Mouse (Mus musculus) testis, adult 2 months (tissue): ENCODE results near the gene Abat. TPM values are rescaled to one million over a fixed set of nuclear protein-coding genes. Genes with fewer than 3 reads are reported as not detected.

Experiments used
- H3K27ac ChIP-seq: fragments of 200-500 bp; 2 replicates; pipeline ENCODE4 v1.5.1; 2012; ENCODE audit warnings: low read depth, low read length; ENCODE audit not compliant: control insufficient read depth, insufficient read depth
- H3K27me3 ChIP-seq: fragments of 200-500 bp; 2 replicates; pipeline ENCODE4 v1.6.1; 2012; ENCODE audit warnings: mild to moderate bottlenecking, low read length, moderate library complexity; ENCODE audit not compliant: control insufficient read depth, insufficient read depth
- H3K36me3 ChIP-seq: fragments of 200-500 bp; 2 replicates; pipeline ENCODE4 v1.6.1; 2012; ENCODE audit warnings: mild to moderate bottlenecking, low read length; ENCODE audit not compliant: control insufficient read depth, insufficient read depth
- H3K4me1 ChIP-seq: fragments of 200-500 bp; 2 replicates; pipeline ENCODE4 v1.6.1; 2012; ENCODE audit warnings: low read length; ENCODE audit not compliant: control insufficient read depth, insufficient read depth
- H3K4me3 ChIP-seq: fragments of 200-500 bp; 2 replicates; pipeline ENCODE4 v1.5.1; 2012; ENCODE audit warnings: low read depth, mild to moderate bottlenecking, low read length, moderate library complexity, mixed read lengths; ENCODE audit not compliant: control insufficient read depth
- CTCF ChIP-seq: fragments of 200-500 bp; IDR thresholded peaks from 2 replicates; pipeline ENCODE4 v1.5.1; 2012; ENCODE audit warnings: low read depth, mild to moderate bottlenecking, inconsistent platforms, low read length, moderate library complexity; ENCODE audit not compliant: control insufficient read depth, insufficient read depth, insufficient replicate concordance
- POLR2A ChIP-seq: fragments of 200-500 bp; IDR thresholded peaks from 2 replicates; pipeline ENCODE4 v1.6.1; 2012; ENCODE audit warnings: low read depth, mild to moderate bottlenecking, inconsistent platforms, low read length, moderate library complexity; ENCODE audit not compliant: control insufficient read depth
- polyA plus RNA-seq: library from polyadenylated mRNA; depleted of rRNA; stranded (reverse); fragments of >200 nt; gene quantifications from 2 replicates; pipeline ENCODE4 v1.2.3, GENCODE M21; 2012

Abat gene
- polyA plus RNA-seq, 1 experiment, result 21.2 TPM

- H3K4me3 ChIP-seq, result no peak overlapping the region
- no peak for TF ChIP-seq CTCF
- TF ChIP-seq POLR2A, result no peak
- H3K4me1 ChIP-seq, result peaks cover 2% of the 10 kb centered on the region
- no peak overlapping the region for H3K27ac ChIP-seq
- H3K36me3 ChIP-seq, result no peaks in the 10 kb centered on the region
- no peaks in the 10 kb centered on the region for H3K27me3 ChIP-seq
Measured at GRCm38 (mm10) chr16:8566115-8566711, 53.0 kb downstream of the Abat start.

GRCm38 (mm10) chr16:8568881-8569280, 55.7 kb downstream of the Abat start:
- Histone ChIP-seq H3K27me3 (no peaks in the 10 kb centered on the region), H3K4me3 (no peak overlapping the region), H3K4me1 (no peaks in the 10 kb centered on the region; the same call in 1 of the 2 replicates), H3K36me3 (no peaks in the 10 kb centered on the region), H3K27ac (no peak overlapping the region)
- TF ChIP-seq POLR2A (no peak), CTCF (no peak)

GRCm38 (mm10) chr16:8570336-8570735, 57.1 kb downstream of the Abat start:
- Histone ChIP-seq H3K27ac (no peak overlapping the region), H3K4me1 (no peaks in the 10 kb centered on the region; the same call in 1 of the 2 replicates), H3K4me3 (no peak overlapping the region), H3K36me3 (no peaks in the 10 kb centered on the region), H3K27me3 (no peaks in the 10 kb centered on the region)
- TF ChIP-seq CTCF (no peak), POLR2A (no peak)

GRCm38 (mm10) chr16:8570901-8571615, 57.8 kb downstream of the Abat start:
- no peak overlapping the region for H3K4me3 ChIP-seq
- TF ChIP-seq CTCF, result no peak
- TF ChIP-seq POLR2A, result no peak
- no peak overlapping the region for H3K27ac ChIP-seq
- no peaks in the 10 kb centered on the region for H3K36me3 ChIP-seq
- H3K27me3 ChIP-seq, result no peaks in the 10 kb centered on the region
- no peaks in the 10 kb centered on the region; the same call in 1 of the 2 replicates for H3K4me1 ChIP-seq

GRCm38 (mm10) chr16:8573041-8573440, 59.8 kb downstream of the Abat start:
- TF ChIP-seq POLR2A (no peak), CTCF (no peak)
- no peak overlapping the region for H3K27ac ChIP-seq
- no peak overlapping the region for H3K4me3 ChIP-seq
- H3K27me3 ChIP-seq, result no peaks in the 10 kb centered on the region
- no peaks in the 10 kb centered on the region for H3K36me3 ChIP-seq
- H3K4me1 ChIP-seq, result no peaks in the 10 kb centered on the region; the same call in 1 of the 2 replicates

- TF ChIP-seq CTCF (no peak), POLR2A (no peak)
Measured at GRCm38 (mm10) chr16:8573751-8574150, 60.5 kb downstream of the Abat start.

GRCm38 (mm10) chr16:8574316-8574715, 61.1 kb downstream of the Abat start:
- TF ChIP-seq CTCF (no peak), POLR2A (no peak)
- no peak overlapping the region for H3K27ac ChIP-seq
- H3K36me3 ChIP-seq, result no peaks in the 10 kb centered on the region
- no peaks in the 10 kb centered on the region for H3K27me3 ChIP-seq
- H3K4me1 ChIP-seq, result no peaks in the 10 kb centered on the region; the same call in 1 of the 2 replicates
- no peak overlapping the region for H3K4me3 ChIP-seq

More at GRCm38 (mm10) chr16:8573751-8574150, 60.5 kb downstream of the Abat start:
- Histone ChIP-seq H3K27me3 (no peaks in the 10 kb centered on the region), H3K4me1 (no peaks in the 10 kb centered on the region; the same call in 1 of the 2 replicates), H3K4me3 (no peak overlapping the region), H3K27ac (no peak overlapping the region), H3K36me3 (no peaks in the 10 kb centered on the region)
